ENCODE assay signal across 8 mouse cellular contexts in genomic region chr13:34154931-34155272, GRCm38 (mm10). TPM values are rescaled to one million over a fixed set of nuclear protein-coding genes. Genes with fewer than 3 reads are reported as not detected.
A peak's percentile ranks its signal among the peaks of the same experiment; 100 is the strongest.
DNase-seq lines count a peak whose midpoint lies in the region; ATAC-seq and TF ChIP-seq lines count a peak whose summit lies in the region.

No protein-coding gene starts in this region.

- 33% methylated on average over 3 of the region's 3 CpGs for WGBS in kidney, embryonic 15.5 days
- 25% methylated on average over 3 of the region's 3 CpGs for WGBS in liver, embryonic 14.5 days (ENCODE audit: insufficient replicate concordance)
- 50% methylated on average over 3 of the region's 3 CpGs for WGBS in neural tube, embryonic 11.5 days

- no peaks in the 10 kb centered on the region for H3K27me3 ChIP-seq in C2C12 (ENCODE audit: control insufficient read depth, insufficient read depth, insufficient read length)
- H3K27me3 ChIP-seq in kidney, embryonic 15.5 days, result no peaks in the 10 kb centered on the region
- H3K27me3 ChIP-seq in liver, embryonic 14.5 days (ENCODE audit: control insufficient read depth, insufficient read depth, low read length), result peaks cover 6% of the 10 kb centered on the region
- no peaks in the 10 kb centered on the region for H3K27me3 ChIP-seq in neural tube, embryonic 11.5 days (ENCODE audit: control insufficient read depth, insufficient read depth, low read length)

- 0 out of 2 replicates have a peak overlapping the region, but pooled peaks have one; percentile 45 for H3K27ac ChIP-seq in kidney, embryonic 15.5 days
- no peak overlapping the region for H3K27ac ChIP-seq in liver, embryonic 14.5 days
- no peak overlapping the region for H3K27ac ChIP-seq in neural tube, embryonic 11.5 days (ENCODE audit: low read depth, low read length)

- peak; percentile 57 for ATAC-seq in common myeloid progenitor, adult 5-6 weeks (replicated peaks; ENCODE audit: low read depth, poor library complexity, severe bottlenecking)
- no peak for ATAC-seq in kidney, embryonic 15.5 days (replicated peaks; ENCODE audit: low FRiP score)
- ATAC-seq in liver, embryonic 14.5 days (ENCODE audit: insufficient read depth), result no peak
- ATAC-seq in neural tube, embryonic 11.5 days (ENCODE audit: insufficient read depth, low FRiP score, low TSS enrichment), result no peak

- peaks cover 24% of the 10 kb centered on the region for H3K4me1 ChIP-seq in kidney, embryonic 15.5 days
- H3K4me1 ChIP-seq in liver, embryonic 14.5 days (replicated peaks; ENCODE audit: control insufficient read depth in 2 of 2, insufficient read depth in 2 of 2, low read length in 1 of 2), result 0 out of 4 replicates have a peak, but pooled peaks cover 0 to 2% of the 10 kb centered on the region in 2 experiments
- peaks cover 12% of the 10 kb centered on the region for H3K4me1 ChIP-seq in neural tube, embryonic 11.5 days (ENCODE audit: control insufficient read depth, insufficient read depth, low read length)

- H3K79me3 ChIP-seq in C2C12 (ENCODE audit: low read depth), result no peaks in the 10 kb centered on the region

- no peaks in the 10 kb centered on the region for H3K36me3 ChIP-seq in C2C12 (ENCODE audit: control insufficient read depth, insufficient read depth)
- no peaks in the 10 kb centered on the region for H3K36me3 ChIP-seq in kidney, embryonic 15.5 days
- no peaks in the 10 kb centered on the region for H3K36me3 ChIP-seq in liver, embryonic 14.5 days (replicated peaks; ENCODE audit: control insufficient read depth, insufficient read depth, low read depth)
- no peaks in the 10 kb centered on the region for H3K36me3 ChIP-seq in neural tube, embryonic 11.5 days (ENCODE audit: control insufficient read depth, insufficient read depth, low read length)

- no peaks in the 10 kb centered on the region for H3K9me3 ChIP-seq in kidney, embryonic 15.5 days (replicated peaks)
- no peaks in the 10 kb centered on the region for H3K9me3 ChIP-seq in liver, embryonic 14.5 days (ENCODE audit: control insufficient read depth, low read length)
- H3K9me3 ChIP-seq in neural tube, embryonic 11.5 days (ENCODE audit: control insufficient read depth, low read length), result no peaks in the 10 kb centered on the region

- no peak overlapping the region for H3K9ac ChIP-seq in kidney, embryonic 15.5 days
- H3K9ac ChIP-seq in liver, embryonic 14.5 days (replicated peaks), result no peak overlapping the region
- no peak overlapping the region for H3K9ac ChIP-seq in neural tube, embryonic 11.5 days (ENCODE audit: low read length)

- TF ChIP-seq EP300 in liver, embryonic 14.5 days (IDR thresholded peaks at IDR 0.05; ENCODE audit: low read depth), result no peak

- peak overlapping the region; percentile 40 for H3K4me2 ChIP-seq in kidney, embryonic 15.5 days
- H3K4me2 ChIP-seq in liver, embryonic 14.5 days (ENCODE audit: low read depth), result peak overlapping the region; percentile 29; the same call in 1 of the 2 replicates
- no peak overlapping the region; the same call in 1 of the 2 replicates for H3K4me2 ChIP-seq in neural tube, embryonic 11.5 days (ENCODE audit: low read depth)

- TF ChIP-seq CTCF in C2C12 (IDR thresholded peaks at IDR 0.05; ENCODE audit: control insufficient read depth, insufficient read depth, insufficient read length), result peak; percentile 2
- peak; percentile 62 for TF ChIP-seq CTCF in liver, embryonic 14.5 days (IDR thresholded peaks at IDR 0.05; ENCODE audit: low read depth)

- no peaks in the 10 kb centered on the region for H3K79me2 ChIP-seq in C2C12 (ENCODE audit: control insufficient read depth, insufficient read depth)

- H3K4me3 ChIP-seq in C2C12 (ENCODE audit: insufficient read depth, poor library complexity, severe bottlenecking), result no peak overlapping the region
- H3K4me3 ChIP-seq in kidney, embryonic 15.5 days (replicated peaks), result peak overlapping the region; percentile 20; the same call in 1 of the 2 replicates
- H3K4me3 ChIP-seq in liver, embryonic 14.5 days (ENCODE audit: insufficient read depth in 1 of 2, low read depth in 2 of 2, low read length in 2 of 2), result peak overlapping the region in 1 of 2 experiments; percentile 14; a peak in 2 of 4 replicates
- H3K4me3 ChIP-seq in neural tube, embryonic 11.5 days (ENCODE audit: low read depth, low read length), result no peak overlapping the region

- DNase-seq in MN1 (ENCODE audit: low spot score), result peak; percentile 78
- DNase-seq in heart, adult 8-10 months (ENCODE audit: low spot score), result peak; percentile 70
- DNase-seq in liver, embryonic 14.5 days (ENCODE audit: low read depth in 3 of 3, low spot score in 3 of 3), result peak in 1 of 3 experiments; percentile 28
- DNase-seq in neural tube, embryonic 11.5 days (ENCODE audit: low spot score), result peak; percentile 64
- DNase-seq in thymus, postnatal 36 days, result peak; percentile 58 to 67

- peak overlapping the region; percentile 26 for H3ac ChIP-seq in C2C12 (ENCODE audit: control insufficient read depth, insufficient read length, low read depth)

TF ChIP-seq in C2C12, 6 proteins besides CTCF, POLR2A, EP300 and RAD21:
- no peak for TF ChIP-seq CEBPB (IDR thresholded peaks at IDR 0.05; ENCODE audit: low read depth)
- no peak for TF ChIP-seq MYOG (IDR thresholded peaks at IDR 0.05; ENCODE audit: control insufficient read depth, extremely low read depth, insufficient read length)
- TF ChIP-seq MAX (IDR thresholded peaks at IDR 0.05), result no peak
- TF ChIP-seq USF1 (IDR thresholded peaks at IDR 0.05; ENCODE audit: low read depth), result no peak
- no peak for TF ChIP-seq FOSL1 (IDR thresholded peaks at IDR 0.05; ENCODE audit: insufficient read depth, low read length, poor library complexity, severe bottlenecking)
- TF ChIP-seq MYOD1 (IDR thresholded peaks at IDR 0.05; ENCODE audit: control insufficient read depth, insufficient read length, low read depth), result no peak
TF ChIP-seq in C2C12: peak in this region for 0.

RNA-seq across cellular contexts. Expression of gene Psmg4, which starts 7.9 kb away (rescaled TPM):
- 151 TPM for polyA plus RNA-seq in C2C12 (2012; fragmentation: generic; extraction: Trizol)
- 189 and 240 TPM in 2 replicates for total RNA-seq in common myeloid progenitor, adult 5-6 weeks (2017)
- total RNA-seq in heart, adult 8-10 months (2022), result 10 to 100 TPM; 24.7 to 33.2 (median 31.3) TPM
- 79.0 and 88.7 TPM in 2 replicates for polyA plus RNA-seq in kidney, embryonic 15.5 days (2015; fragmentation: Nextera tagmentation; extraction: Ambion mirVana)
- 33.7 and 45.0 TPM in 2 replicates for polyA plus RNA-seq in liver, embryonic 14.5 days (2012; rRNA removed)
- 39.0 and 41.1 TPM in 2 replicates for polyA plus RNA-seq in liver, embryonic 14.5 days (2014; fragmentation: Nextera tagmentation; extraction: Ambion mirVana)
- polyA plus RNA-seq in neural tube, embryonic 11.5 days (2014; fragmentation: Nextera tagmentation; extraction: Ambion mirVana), result 92.4 and 92.6 TPM in 2 replicates

RNA-seq across cellular contexts. Expression of gene Tubb2b, which starts 24.6 kb away (rescaled TPM):
- polyA plus RNA-seq in C2C12 (2012; fragmentation: generic; extraction: Trizol), result 216 TPM
- total RNA-seq in common myeloid progenitor, adult 5-6 weeks (2017), result not detected in 2 replicates
- total RNA-seq in heart, adult 8-10 months (2022), result 1 to 10 TPM; 2.3 to 5.9 (median 4.3) TPM
- polyA plus RNA-seq in kidney, embryonic 15.5 days (2015; fragmentation: Nextera tagmentation; extraction: Ambion mirVana), result 29.3 and 36.6 TPM in 2 replicates
- 2.7 and 7.1 TPM in 2 replicates for polyA plus RNA-seq in liver, embryonic 14.5 days (2012; rRNA removed)
- 0.29 and 0.49 TPM in 2 replicates for polyA plus RNA-seq in liver, embryonic 14.5 days (2014; fragmentation: Nextera tagmentation; extraction: Ambion mirVana)
- 322 and 344 TPM in 2 replicates for polyA plus RNA-seq in neural tube, embryonic 11.5 days (2014; fragmentation: Nextera tagmentation; extraction: Ambion mirVana)
